Mouse (Mus musculus): ENCODE data around the gene Lrrfip2.

The Lrrfip2 gene

DNA sequence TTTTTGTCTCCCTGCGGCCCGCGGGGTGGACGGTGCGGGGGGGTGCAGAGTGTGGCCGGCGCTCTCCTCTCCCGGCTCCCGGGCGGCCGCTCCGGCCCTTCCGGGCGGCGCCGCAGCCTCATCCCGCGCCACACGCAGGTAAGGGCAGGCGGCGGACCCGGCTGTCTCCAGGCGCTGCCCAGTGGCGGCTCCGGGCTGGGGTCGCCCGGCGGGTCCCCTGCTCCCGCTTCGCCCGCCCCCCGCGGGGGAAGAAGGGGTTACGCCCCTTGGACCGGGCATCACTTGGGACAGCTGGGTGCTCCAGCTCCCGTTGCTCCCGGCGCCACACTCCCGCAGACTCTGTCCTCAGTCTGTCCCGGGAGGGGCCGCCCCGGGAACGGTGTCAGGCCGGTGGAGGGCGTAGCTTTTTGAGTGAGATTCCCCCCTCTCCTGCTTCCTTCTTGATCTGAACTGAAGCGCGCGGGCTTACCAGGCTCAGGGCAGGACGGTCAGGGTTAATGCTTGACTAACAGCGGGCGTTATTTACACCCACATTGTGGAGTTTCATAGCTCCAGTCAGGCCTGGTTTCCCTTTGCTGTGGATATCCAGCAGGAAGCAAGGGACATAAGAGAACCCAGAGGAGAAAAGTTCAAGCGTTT lies 979 bp downstream of the Lrrfip2 start:
- DNase-seq = peak; percentile 45 to 55

- DNase-seq = no peak
These were observed 1.6 kb downstream of the Lrrfip2 start for GRCm38 (mm10) chr9:111118891-111119441.

- no peak for DNase-seq
These were observed 5.1 kb downstream of the Lrrfip2 start for GRCm38 (mm10) chr9:111122446-111122845.

DNA sequence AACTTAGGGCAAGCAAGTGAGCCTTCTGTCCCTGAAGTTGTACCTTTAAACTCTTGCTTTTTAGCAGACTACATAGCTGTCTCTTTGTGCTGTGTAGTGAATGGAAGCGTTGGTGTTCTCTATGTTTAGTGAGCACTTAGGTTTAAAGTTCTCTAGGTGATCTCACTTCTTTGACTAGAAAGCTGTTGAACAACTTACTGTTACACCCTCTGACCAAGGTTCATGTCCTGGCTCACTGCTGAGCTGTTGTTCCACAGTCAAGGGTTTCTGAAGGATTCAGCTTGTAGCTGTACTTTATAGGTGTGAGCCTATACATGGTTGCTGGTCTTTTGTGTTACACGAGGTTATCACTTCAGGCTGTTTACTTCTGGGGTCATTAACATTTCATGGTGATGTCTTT lies 5.9 kb downstream of the Lrrfip2 start:
- no peak for DNase-seq

GRCm38 (mm10) chr9:111124440-111124839 lies 7.0 kb downstream of the Lrrfip2 start:
- no peak for DNase-seq

GRCm38 (mm10) chr9:111126735-111127134 lies 9.3 kb downstream of the Lrrfip2 start:
- no peak for DNase-seq

GRCm38 (mm10) chr9:111127749-111128148 lies 10.4 kb downstream of the Lrrfip2 start:
- no peak for DNase-seq

GRCm38 (mm10) chr9:111130126-111130525 lies 12.7 kb downstream of the Lrrfip2 start:
- DNase-seq = no peak

DNA sequence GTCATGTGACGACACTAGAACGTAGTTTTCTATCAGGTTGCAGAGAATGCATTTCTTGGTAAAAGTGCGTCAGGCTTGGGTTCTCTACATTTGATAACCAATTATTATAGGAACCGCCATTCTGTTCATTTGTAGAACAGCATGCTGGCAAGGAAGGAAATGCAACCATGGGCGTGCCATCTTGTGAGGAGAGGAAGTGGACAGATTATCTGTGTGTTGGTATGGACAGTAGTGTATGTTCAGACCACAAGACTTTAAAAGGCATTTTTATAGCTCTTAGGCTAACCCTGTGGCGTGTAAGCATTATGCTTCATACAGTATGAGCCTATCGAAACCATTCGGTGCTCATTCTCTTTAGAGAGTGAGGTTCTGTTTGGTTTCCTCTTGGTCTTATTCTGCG lies 20.8 kb downstream of the Lrrfip2 start:
- DNase-seq = no peak

GRCm38 (mm10) chr9:111142721-111143120 lies 25.3 kb downstream of the Lrrfip2 start:
- DNase-seq = no peak

DNA sequence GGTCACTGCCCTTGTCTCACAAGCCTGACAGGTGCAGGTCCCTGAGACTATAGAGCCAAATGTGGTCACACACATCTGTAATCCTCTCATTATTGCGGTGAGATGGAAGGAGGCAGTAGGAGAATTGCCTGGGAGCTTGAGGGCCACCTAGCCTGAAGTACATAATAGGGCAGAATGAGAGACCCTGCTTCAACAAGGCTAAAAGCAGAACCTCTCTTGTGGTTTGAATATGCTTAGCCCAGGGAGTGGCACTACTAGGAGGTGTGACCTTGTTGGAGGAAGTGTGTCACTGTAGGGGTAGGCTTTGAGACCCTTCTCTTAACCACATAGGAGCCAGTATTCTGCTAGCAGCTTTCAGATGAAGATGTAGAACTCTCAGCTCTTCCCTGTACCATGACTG lies 26.0 kb downstream of the Lrrfip2 start:
- no peak for DNase-seq

DNA sequence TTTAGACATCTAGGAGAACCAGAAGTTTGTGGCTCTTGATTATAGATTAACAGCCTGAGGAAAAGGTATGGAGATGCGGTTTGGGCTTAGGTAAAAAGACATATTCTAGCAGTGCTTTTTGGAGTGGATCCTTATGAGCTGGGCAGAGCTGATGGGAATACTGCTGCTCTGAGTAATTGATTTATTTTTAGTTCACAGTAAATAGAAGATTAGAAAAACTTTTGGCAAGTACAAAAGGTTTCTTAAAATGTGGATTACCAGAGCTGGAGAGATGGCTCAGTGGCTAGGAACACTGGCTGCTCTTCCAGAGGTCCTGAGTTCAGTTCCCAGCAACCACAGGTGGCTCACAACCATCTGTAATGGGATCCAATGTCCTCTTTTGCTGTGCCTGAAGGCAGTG lies 27.3 kb downstream of the Lrrfip2 start:
- DNase-seq = no peak

DNA sequence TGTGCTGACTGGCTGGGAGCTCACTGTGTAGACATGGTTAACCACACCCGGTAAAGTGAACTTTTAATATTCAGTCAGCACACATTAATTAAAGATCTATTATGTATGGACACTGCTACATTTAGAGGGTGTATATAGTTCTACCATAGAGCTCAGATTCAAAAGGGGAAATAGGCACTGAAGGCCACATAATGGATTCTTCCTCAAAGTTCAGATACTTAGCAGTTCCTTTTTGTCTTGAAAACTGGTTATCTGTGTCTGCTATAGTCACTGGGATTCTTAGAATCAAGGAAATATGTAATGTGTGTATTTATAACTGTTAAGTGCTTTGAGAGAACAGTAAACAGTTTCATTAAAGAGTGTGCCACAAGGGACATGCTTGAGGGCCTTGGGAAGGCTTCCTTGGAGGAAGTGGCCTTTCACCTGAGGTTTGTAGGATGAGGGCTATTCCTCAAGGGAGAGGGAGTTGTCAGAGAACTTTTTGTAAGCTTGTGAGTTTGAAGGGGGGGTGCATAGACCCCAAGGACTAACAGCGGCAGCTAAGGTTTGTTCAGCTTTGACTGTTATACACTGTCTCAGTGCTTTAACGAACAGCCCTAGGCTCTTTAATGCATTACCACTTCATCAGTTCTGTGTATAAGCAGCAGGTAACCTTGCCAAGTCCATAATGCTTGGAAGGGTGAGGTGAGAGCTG lies 28.3 kb downstream of the Lrrfip2 start:
- DNase-seq = no peak

DNA sequence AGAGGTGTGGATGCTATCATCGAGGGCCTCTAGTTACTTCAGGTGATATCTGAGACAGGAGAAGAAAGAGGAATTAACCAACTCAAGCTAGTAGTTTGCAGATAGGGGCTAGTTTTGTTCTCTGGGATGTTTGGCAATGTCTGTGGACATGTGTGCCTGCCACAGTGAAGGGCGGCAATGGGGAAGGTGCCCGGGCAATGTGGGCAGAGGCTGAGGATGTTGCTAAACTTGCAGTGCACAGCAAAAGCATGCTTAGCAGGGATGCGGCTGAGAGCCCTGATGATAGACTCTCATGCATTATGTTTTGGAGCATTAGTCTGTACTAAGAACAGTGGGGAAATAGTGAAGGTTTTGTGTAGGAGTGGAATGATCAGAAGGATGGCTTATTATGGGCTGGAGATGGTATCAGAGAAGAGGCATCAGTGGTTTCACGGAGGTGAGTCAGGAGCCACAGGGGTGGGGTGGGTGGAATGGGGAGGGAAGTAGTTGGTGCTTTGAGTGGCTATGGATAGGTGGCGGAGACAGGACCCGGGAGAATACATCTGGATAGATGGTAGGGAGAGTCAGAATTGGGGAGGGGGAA lies 28.9 kb downstream of the Lrrfip2 start:
- no peak for DNase-seq

GRCm38 (mm10) chr9:111148006-111148405 lies 30.6 kb downstream of the Lrrfip2 start:
- no peak for DNase-seq

DNA sequence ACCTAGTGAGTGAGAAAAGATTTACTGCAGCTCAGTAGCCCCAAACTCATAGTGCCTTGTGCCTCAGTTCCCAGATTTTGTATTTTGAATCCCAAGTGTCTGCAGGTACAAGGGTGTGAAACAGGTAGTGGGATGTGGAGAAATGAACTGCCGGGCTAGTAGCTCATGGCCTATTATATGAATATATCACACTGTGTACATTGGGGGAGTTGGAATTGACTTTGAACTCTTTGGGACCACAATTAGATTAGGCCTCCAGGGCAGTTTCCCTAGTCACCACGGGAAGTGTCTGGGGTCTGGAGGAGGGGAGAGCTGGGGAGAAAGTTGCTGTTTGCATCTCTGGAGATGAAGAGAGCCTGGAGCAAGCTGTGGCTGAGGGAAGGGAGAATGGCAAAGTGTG lies 31.0 kb downstream of the Lrrfip2 start:
- DNase-seq = no peak

- DNase-seq = no peak
These were observed 32.0 kb downstream of the Lrrfip2 start for GRCm38 (mm10) chr9:111149188-111149945.

GRCm38 (mm10) chr9:111152314-111152897 lies 35.0 kb downstream of the Lrrfip2 start:
- no peak for DNase-seq

GRCm38 (mm10) chr9:111153026-111153425 lies 35.6 kb downstream of the Lrrfip2 start:
- DNase-seq = no peak

DNA sequence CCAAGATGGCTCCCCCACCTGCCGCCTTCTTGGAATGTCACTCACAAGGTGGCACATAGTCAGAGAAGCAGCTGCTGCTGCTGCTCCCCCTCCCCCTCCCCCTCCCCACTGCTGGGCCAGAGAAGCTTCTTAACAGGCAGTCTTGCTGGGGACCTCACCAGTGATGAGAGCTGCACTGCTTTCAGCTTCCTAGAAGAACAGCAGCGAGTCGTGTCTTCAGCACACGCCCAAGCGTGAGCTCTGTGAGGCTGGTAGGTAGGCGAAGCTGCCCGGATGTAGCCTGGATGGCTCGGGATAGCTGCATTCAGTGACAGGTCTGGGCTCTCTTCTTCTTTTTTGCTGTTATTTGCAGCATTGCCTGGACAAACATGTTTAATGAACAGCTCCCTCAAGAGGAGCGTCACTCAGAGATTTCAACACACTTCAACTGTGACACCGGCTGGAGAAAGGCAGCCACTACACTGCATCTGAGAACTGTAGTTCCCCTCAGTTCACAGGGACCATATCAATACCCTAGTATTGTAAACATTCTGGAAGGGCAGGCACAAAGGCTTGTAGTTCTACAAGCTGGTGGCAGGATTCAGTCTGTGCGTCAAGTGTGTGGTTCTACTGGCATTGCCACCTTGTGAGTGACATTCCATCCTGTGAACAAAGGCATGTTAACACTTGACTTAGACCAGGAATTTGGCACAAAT lies 38.5 kb downstream of the Lrrfip2 start:
- no peak for DNase-seq

GRCm38 (mm10) chr9:111159562-111159961 lies 42.2 kb downstream of the Lrrfip2 start:
- DNase-seq = no peak

GRCm38 (mm10) chr9:111161213-111161612 lies 43.8 kb downstream of the Lrrfip2 start:
- DNase-seq = no peak

All from thymus, postnatal 36 days (tissue).